Mouse (Mus musculus): Measurements from ENCODE around the gene Trmt10c. TPM values are rescaled to one million over a fixed set of nuclear protein-coding genes. Genes with fewer than 3 reads are reported as not detected.
A peak's percentile ranks its signal among the peaks of the same experiment; 100 is the strongest.

The Trmt10c gene
- polyA plus RNA-seq (2014; fragmentation: Nextera tagmentation; extraction: Ambion mirVana) = 29.4 and 30.3 TPM in 2 replicates

- H3K4me2 ChIP-seq (replicated peaks; ENCODE audit: low read depth, low read length) = peak within 1 kb of the TSS; percentile 35
- H3K27ac ChIP-seq (ENCODE audit: low read depth, low read length) = peak within 1 kb of the TSS; percentile 70
- peak within 1 kb of the TSS; percentile 78 for H3K9ac ChIP-seq (ENCODE audit: low read depth, low read length)
- H3K4me3 ChIP-seq (ENCODE audit: low read depth, low read length) = peak within 1 kb of the TSS; percentile 70
- H3K27me3 ChIP-seq (ENCODE audit: control insufficient read depth, insufficient read depth, low read length) = no peaks in the 10 kb centered on the region
- peak; percentile 96 for DNase-seq (ENCODE audit: low spot score)
- no peaks in the 10 kb centered on the region for H3K4me1 ChIP-seq (replicated peaks; ENCODE audit: control insufficient read depth, insufficient read depth, low read length)
- H3K9me3 ChIP-seq (ENCODE audit: control insufficient read depth, low read length) = no peaks in the 10 kb centered on the region
- H3K36me3 ChIP-seq (ENCODE audit: control insufficient read depth, insufficient read depth, low read length) = 0 out of 2 replicates have a peak, but pooled peaks cover 5% of the 10 kb centered on the region
- under 1% methylated on average over 60 of the region's 63 CpGs for WGBS
- ATAC-seq (ENCODE audit: low FRiP score) = peak; percentile 100
Observed at GRCm38 (mm10) chr16:56037138-56038010, at the start of gene Trmt10c. Trmt10c (minus strand) TSS chr16:56037819.

GRCm38 (mm10) chr16:56086336-56086735 lies 48.7 kb upstream of the Trmt10c start:
- H3K27me3 ChIP-seq (ENCODE audit: control insufficient read depth, insufficient read depth, low read length) = no peaks in the 10 kb centered on the region
- 95% methylated on average over 2 of the region's 2 CpGs for WGBS
- H3K9ac ChIP-seq (ENCODE audit: low read depth, low read length) = no peak overlapping the region
- ATAC-seq (ENCODE audit: low FRiP score) = no peak
- no peak overlapping the region for H3K4me2 ChIP-seq (replicated peaks; ENCODE audit: low read depth, low read length)
- no peaks in the 10 kb centered on the region for H3K36me3 ChIP-seq (ENCODE audit: control insufficient read depth, insufficient read depth, low read length)
- H3K4me3 ChIP-seq (ENCODE audit: low read depth, low read length) = no peak overlapping the region
- H3K9me3 ChIP-seq (ENCODE audit: control insufficient read depth, low read length) = no peaks in the 10 kb centered on the region
- no peaks in the 10 kb centered on the region for H3K4me1 ChIP-seq (replicated peaks; ENCODE audit: control insufficient read depth, insufficient read depth, low read length)
- no peak overlapping the region for H3K27ac ChIP-seq (ENCODE audit: low read depth, low read length)
- no peak for DNase-seq (ENCODE audit: low spot score)

- Histone ChIP-seq H3K9ac (ENCODE audit: low read depth, low read length) (no peak overlapping the region), H3K4me1 (replicated peaks; ENCODE audit: control insufficient read depth, insufficient read depth, low read length) (no peaks in the 10 kb centered on the region), H3K4me2 (replicated peaks; ENCODE audit: low read depth, low read length) (no peak overlapping the region), H3K4me3 (ENCODE audit: low read depth, low read length) (no peak overlapping the region), H3K27me3 (ENCODE audit: control insufficient read depth, insufficient read depth, low read length) (no peaks in the 10 kb centered on the region), H3K27ac (ENCODE audit: low read depth, low read length) (no peak overlapping the region), H3K36me3 (ENCODE audit: control insufficient read depth, insufficient read depth, low read length) (no peaks in the 10 kb centered on the region), H3K9me3 (ENCODE audit: control insufficient read depth, low read length) (no peaks in the 10 kb centered on the region)
- WGBS = 91% methylated on average over 4 of the region's 4 CpGs
- ATAC-seq (ENCODE audit: low FRiP score) (no peak), DNase-seq (ENCODE audit: low spot score) (no peak)
Observed at GRCm38 (mm10) chr16:56081691-56082090, 44.1 kb upstream of the Trmt10c start.

- ATAC-seq (ENCODE audit: low FRiP score) = no peak
- no peak overlapping the region for H3K27ac ChIP-seq (ENCODE audit: low read depth, low read length)
- no peak for DNase-seq (ENCODE audit: low spot score)
- no peaks in the 10 kb centered on the region for H3K4me1 ChIP-seq (replicated peaks; ENCODE audit: control insufficient read depth, insufficient read depth, low read length)
- no peak overlapping the region for H3K4me3 ChIP-seq (ENCODE audit: low read depth, low read length)
- H3K9me3 ChIP-seq (ENCODE audit: control insufficient read depth, low read length) = no peaks in the 10 kb centered on the region
- no peaks in the 10 kb centered on the region for H3K36me3 ChIP-seq (ENCODE audit: control insufficient read depth, insufficient read depth, low read length)
- WGBS = 100% methylated on average over 1 of the region's 1 CpGs
- H3K4me2 ChIP-seq (replicated peaks; ENCODE audit: low read depth, low read length) = no peak overlapping the region
- H3K9ac ChIP-seq (ENCODE audit: low read depth, low read length) = no peak overlapping the region
- H3K27me3 ChIP-seq (ENCODE audit: control insufficient read depth, insufficient read depth, low read length) = no peaks in the 10 kb centered on the region
Observed at GRCm38 (mm10) chr16:56079419-56079818, 41.8 kb upstream of the Trmt10c start.

DNA sequence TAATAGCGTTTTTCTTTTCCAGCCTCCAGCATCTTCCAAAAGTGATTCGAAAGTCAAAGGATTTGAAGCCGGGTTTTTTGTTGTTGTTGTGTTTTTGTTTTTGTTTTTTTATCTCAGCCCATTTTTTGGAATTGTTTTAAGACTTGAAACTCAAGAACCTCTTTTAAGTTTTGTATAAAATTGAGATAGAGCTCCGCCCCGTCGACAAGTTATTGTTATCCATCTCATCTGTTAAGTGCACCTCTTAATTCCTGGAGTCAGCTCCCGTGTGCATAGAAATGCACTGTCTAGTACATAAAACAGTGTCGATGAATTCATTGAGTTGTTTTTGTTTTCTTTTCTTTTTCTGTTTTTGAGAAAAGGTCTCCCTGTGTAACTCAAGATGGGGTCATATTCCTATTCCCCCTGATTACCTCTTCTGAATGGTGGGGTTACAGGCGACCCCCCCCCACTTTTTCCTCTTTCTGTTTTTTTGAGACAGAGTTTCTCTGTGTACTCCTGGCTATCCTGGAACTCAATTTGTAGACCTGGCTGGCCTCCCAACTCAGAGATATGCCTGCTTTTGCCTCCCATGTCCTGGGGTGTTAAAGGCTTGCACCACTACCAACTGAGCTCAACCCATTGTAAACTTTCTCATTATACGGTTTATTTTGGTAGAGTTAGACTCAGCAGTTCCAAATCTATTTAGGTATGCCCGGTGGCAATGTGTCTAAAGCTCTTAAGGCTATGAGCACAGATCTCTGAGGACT lies 38.7 kb upstream of the Trmt10c start:
- no peak for DNase-seq (ENCODE audit: low spot score)
- no peak for ATAC-seq (ENCODE audit: low FRiP score)
- 12% methylated on average over 11 of the region's 11 CpGs for WGBS
- no peaks in the 10 kb centered on the region for H3K27me3 ChIP-seq (ENCODE audit: control insufficient read depth, insufficient read depth, low read length)
- H3K4me1 ChIP-seq (replicated peaks; ENCODE audit: control insufficient read depth, insufficient read depth, low read length) = no peaks in the 10 kb centered on the region
- no peaks in the 10 kb centered on the region for H3K9me3 ChIP-seq (ENCODE audit: control insufficient read depth, low read length)
- H3K27ac ChIP-seq (ENCODE audit: low read depth, low read length) = peak overlapping the region; percentile 95
- peak overlapping the region; percentile 71 for H3K4me3 ChIP-seq (ENCODE audit: low read depth, low read length)
- H3K36me3 ChIP-seq (ENCODE audit: control insufficient read depth, insufficient read depth, low read length) = no peaks in the 10 kb centered on the region
- H3K9ac ChIP-seq (ENCODE audit: low read depth, low read length) = peak overlapping the region; percentile 73
- peak overlapping the region; percentile 50 for H3K4me2 ChIP-seq (replicated peaks; ENCODE audit: low read depth, low read length)

- Histone ChIP-seq H3K9me3 (ENCODE audit: control insufficient read depth, low read length) (no peaks in the 10 kb centered on the region), H3K27me3 (ENCODE audit: control insufficient read depth, insufficient read depth, low read length) (no peaks in the 10 kb centered on the region), H3K9ac (ENCODE audit: low read depth, low read length) (peak overlapping the region; percentile 73), H3K4me1 (replicated peaks; ENCODE audit: control insufficient read depth, insufficient read depth, low read length) (no peaks in the 10 kb centered on the region), H3K4me2 (replicated peaks; ENCODE audit: low read depth, low read length) (peak overlapping the region; percentile 50), H3K4me3 (ENCODE audit: low read depth, low read length) (peak overlapping the region; percentile 71), H3K36me3 (ENCODE audit: control insufficient read depth, insufficient read depth, low read length) (no peaks in the 10 kb centered on the region), H3K27ac (ENCODE audit: low read depth, low read length) (peak overlapping the region; percentile 95)
- peak; percentile 95 for ATAC-seq (ENCODE audit: low FRiP score)
- peak; percentile 94 for DNase-seq (ENCODE audit: low spot score)
- WGBS = under 1% methylated on average over 38 of the region's 66 CpGs
Observed at GRCm38 (mm10) chr16:56075222-56076111, 37.8 kb upstream of the Trmt10c start.

DNA sequence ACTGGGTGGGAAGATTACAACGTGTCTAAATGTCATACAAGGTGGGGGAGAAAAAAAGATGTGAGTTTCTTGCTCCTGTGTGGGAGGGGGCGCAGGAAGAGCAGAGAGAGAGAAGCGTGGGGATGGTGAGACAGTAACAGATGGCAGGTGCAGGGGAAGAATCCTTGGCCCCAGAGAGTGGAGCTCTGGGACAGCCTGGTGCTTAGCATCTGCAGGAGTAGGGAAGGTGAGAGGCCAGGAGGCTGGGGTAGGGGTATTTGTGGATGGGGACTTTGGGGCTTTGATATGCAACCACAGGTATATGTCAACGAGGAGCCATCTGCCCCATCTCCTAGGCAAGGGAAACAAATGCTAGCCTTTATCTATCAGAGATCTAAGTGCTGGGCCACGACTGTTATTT lies 36.9 kb upstream of the Trmt10c start:
- Histone ChIP-seq H3K27ac (ENCODE audit: low read depth, low read length) (no peak overlapping the region), H3K4me2 (replicated peaks; ENCODE audit: low read depth, low read length) (peak overlapping the region; percentile 6; the same call in 1 of the 2 replicates)
- DNase-seq (ENCODE audit: low spot score) = no peak

DNA sequence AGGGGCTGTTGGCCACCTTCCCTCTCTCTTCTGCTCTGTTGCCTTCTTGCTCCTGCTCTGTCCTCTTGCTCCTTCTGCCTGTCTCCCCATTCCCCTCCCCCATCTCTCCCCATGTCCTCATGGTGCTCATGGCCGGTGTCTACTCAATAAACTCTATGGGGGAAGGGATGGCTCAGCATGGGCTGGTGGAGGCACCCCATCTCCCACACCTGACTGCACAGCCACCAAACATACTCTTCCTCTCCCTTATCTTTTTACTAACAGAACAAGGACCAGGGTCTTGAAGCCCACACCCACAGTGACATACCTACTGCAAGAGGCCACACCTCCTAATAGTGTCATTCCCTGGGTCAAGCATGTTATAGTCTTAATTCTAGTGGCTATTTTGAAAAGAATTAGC lies 36.5 kb upstream of the Trmt10c start:
- H3K4me2 ChIP-seq (replicated peaks; ENCODE audit: low read depth, low read length) = no peak overlapping the region
- H3K4me1 ChIP-seq (replicated peaks; ENCODE audit: control insufficient read depth, insufficient read depth, low read length) = no peaks in the 10 kb centered on the region
- 93% methylated on average over 1 of the region's 1 CpGs for WGBS
- H3K27me3 ChIP-seq (ENCODE audit: control insufficient read depth, insufficient read depth, low read length) = no peaks in the 10 kb centered on the region
- no peaks in the 10 kb centered on the region for H3K36me3 ChIP-seq (ENCODE audit: control insufficient read depth, insufficient read depth, low read length)
- DNase-seq (ENCODE audit: low spot score) (no peak), ATAC-seq (ENCODE audit: low FRiP score) (no peak)
- H3K27ac ChIP-seq (ENCODE audit: low read depth, low read length) = no peak overlapping the region
- H3K9ac ChIP-seq (ENCODE audit: low read depth, low read length) = no peak overlapping the region
- no peaks in the 10 kb centered on the region for H3K9me3 ChIP-seq (ENCODE audit: control insufficient read depth, low read length)
- no peak overlapping the region for H3K4me3 ChIP-seq (ENCODE audit: low read depth, low read length)

More for the DNA sequence above, 36.9 kb upstream of the Trmt10c start:
- 87% methylated on average over 5 of the region's 5 CpGs for WGBS
- Histone ChIP-seq H3K9ac (ENCODE audit: low read depth, low read length) (no peak overlapping the region), H3K9me3 (ENCODE audit: control insufficient read depth, low read length) (no peaks in the 10 kb centered on the region), H3K36me3 (ENCODE audit: control insufficient read depth, insufficient read depth, low read length) (no peaks in the 10 kb centered on the region), H3K27me3 (ENCODE audit: control insufficient read depth, insufficient read depth, low read length) (no peaks in the 10 kb centered on the region), H3K4me1 (replicated peaks; ENCODE audit: control insufficient read depth, insufficient read depth, low read length) (no peaks in the 10 kb centered on the region), H3K4me3 (ENCODE audit: low read depth, low read length) (no peak overlapping the region)
- ATAC-seq (ENCODE audit: low FRiP score) = no peak
